Mouse (Mus musculus) urinary bladder, adult 18-20 months (tissue): ENCODE measurements around the gene Cog5.

Experiments used
- DNase-seq, 2 experiments: peaks; one replicate each; pipeline ENCODE4 v3.0.0; 2022; ENCODE audit warnings: low spot score in 2 of 2, mixed read lengths in 2 of 2

Cog5 gene

GRCm38 (mm10) chr12:31823671-31824070 is 169.0 kb downstream of the Cog5 start:
- DNase-seq, result no peak

- no peak for DNase-seq
These were observed 170.2 kb downstream of the Cog5 start for GRCm38 (mm10) chr12:31824831-31825230.

GRCm38 (mm10) chr12:31825821-31826220 is 171.2 kb downstream of the Cog5 start:
- no peak for DNase-seq

GRCm38 (mm10) chr12:31826476-31826875 is 171.8 kb downstream of the Cog5 start:
- no peak for DNase-seq

GRCm38 (mm10) chr12:31835480-31835879 is 180.8 kb downstream of the Cog5 start:
- DNase-seq, result no peak

GRCm38 (mm10) chr12:31836211-31836610 is 181.5 kb downstream of the Cog5 start:
- DNase-seq, result no peak

GRCm38 (mm10) chr12:31838521-31838920 is 183.9 kb downstream of the Cog5 start:
- no peak for DNase-seq

- no peak for DNase-seq
These were observed 184.6 kb downstream of the Cog5 start for GRCm38 (mm10) chr12:31839249-31839648.

- DNase-seq, result no peak
These were observed 191.4 kb downstream of the Cog5 start for GRCm38 (mm10) chr12:31846077-31846476.

GRCm38 (mm10) chr12:31848630-31849415 is 194.2 kb downstream of the Cog5 start:
- no peak for DNase-seq

GRCm38 (mm10) chr12:31849601-31850000 is 194.9 kb downstream of the Cog5 start:
- DNase-seq, result no peak

GRCm38 (mm10) chr12:31854039-31854438 is 199.4 kb downstream of the Cog5 start:
- no peak for DNase-seq

GRCm38 (mm10) chr12:31854817-31855216 is 200.1 kb downstream of the Cog5 start:
- DNase-seq, result no peak

- no peak for DNase-seq
These were observed 203.1 kb downstream of the Cog5 start for GRCm38 (mm10) chr12:31857784-31858183.

- DNase-seq, result no peak
These were observed 208.2 kb downstream of the Cog5 start for GRCm38 (mm10) chr12:31862668-31863538.

GRCm38 (mm10) chr12:31876775-31877174 is 222.1 kb downstream of the Cog5 start:
- no peak for DNase-seq

GRCm38 (mm10) chr12:31882736-31883135 is 228.1 kb downstream of the Cog5 start:
- DNase-seq, result no peak

- DNase-seq, result no peak
These were observed 229.7 kb downstream of the Cog5 start for GRCm38 (mm10) chr12:31884365-31884764.

- DNase-seq, result no peak
These were observed 230.4 kb downstream of the Cog5 start for GRCm38 (mm10) chr12:31885084-31885483.

- no peak for DNase-seq
These were observed 231.4 kb downstream of the Cog5 start for GRCm38 (mm10) chr12:31885844-31886606.

- no peak for DNase-seq
These were observed 236.0 kb downstream of the Cog5 start for GRCm38 (mm10) chr12:31890685-31891084.

- no peak for DNase-seq
These were observed 237.4 kb downstream of the Cog5 start for GRCm38 (mm10) chr12:31892079-31892478.
